Mouse (Mus musculus): ENCODE measurements around the gene Daam2.

- TF ChIP-seq CTCF (IDR thresholded peaks at IDR 0.05; ENCODE audit: control insufficient read depth, insufficient read depth, insufficient read length) (no peak), USF1 (IDR thresholded peaks at IDR 0.05; ENCODE audit: low read depth) (no peak), MAX (IDR thresholded peaks at IDR 0.05) (no peak), MYOD1 (IDR thresholded peaks at IDR 0.05; ENCODE audit: control insufficient read depth, insufficient read length, low read depth) (no peak), MYOG (IDR thresholded peaks at IDR 0.05; ENCODE audit: control insufficient read depth, extremely low read depth, insufficient read length) (no peak)
These were observed 141.7 kb downstream of the Daam2 start for GRCm38 (mm10) chr17:49422286-49423066.

Data from C2C12 (cell line).